Mouse (Mus musculus) cerebellum, adult 11 months (tissue): Measurements from ENCODE around the gene Olfr639.
"Not testable (repeated sequence)": the region's sequence is repeated elsewhere in the genome, so short reads cannot be mapped to it uniquely, and the experiment has no call there.

Experiments used
- DNase-seq: peaks from one replicate; pipeline ENCODE4 v3.0.0; 2022

The Olfr639 gene

GRCm38 (mm10) chr7:104017203-104017602 is at the start of gene Olfr639:
TSS of gene Olfr639 (minus strand) at chr7:104017303.
- DNase-seq: no peak

- DNase-seq: no peak
These were observed 44.2 kb upstream of the Olfr639 start, which contains the start of gene 4930516K23Rik for GRCm38 (mm10) chr7:104061345-104061744. TSS of gene 4930516K23Rik (minus strand) at chr7:104061445.

GRCm38 (mm10) chr7:104059215-104059614 is 42.1 kb upstream of the Olfr639 start:
- DNase-seq: no peak

- DNase-seq: no peak
These were observed 35.5 kb upstream of the Olfr639 start, which contains the start of gene Olfr642 for GRCm38 (mm10) chr7:104052566-104052965. TSS of gene Olfr642 (minus strand) at chr7:104052666.

GRCm38 (mm10) chr7:104050745-104051144 is 33.6 kb upstream of the Olfr639 start:
- DNase-seq: no peak

GRCm38 (mm10) chr7:104035145-104035544 is 18.0 kb upstream of the Olfr639 start, which contains the start of gene Olfr641:
TSS of gene Olfr641 (plus strand) at chr7:104035445.
- DNase-seq: no peak

GRCm38 (mm10) chr7:104026978-104027377 is 9.9 kb upstream of the Olfr639 start:
- DNase-seq: no peak

GRCm38 (mm10) chr7:104025473-104025872 is 8.4 kb upstream of the Olfr639 start, which contains the start of gene Olfr640:
TSS of gene Olfr640 (minus strand) at chr7:104025573.
- no peak for DNase-seq

GRCm38 (mm10) chr7:104021651-104022050 is 4.5 kb upstream of the Olfr639 start:
- no peak for DNase-seq

- no peak for DNase-seq
These were observed 1.9 kb upstream of the Olfr639 start for GRCm38 (mm10) chr7:104018953-104019352.

- no peak for DNase-seq
These were observed 18.0 kb downstream of the Olfr639 start for GRCm38 (mm10) chr7:103999124-103999523.

GRCm38 (mm10) chr7:103998446-103998845 is 18.7 kb downstream of the Olfr639 start, which contains the start of gene Olfr638:
TSS of gene Olfr638 (plus strand) at chr7:103998746.
- no peak for DNase-seq

GRCm38 (mm10) chr7:103971782-103972181 is 45.3 kb downstream of the Olfr639 start:
- DNase-seq: no peak

GRCm38 (mm10) chr7:103970852-103971251 is 46.3 kb downstream of the Olfr639 start, which contains the start of gene Olfr635:
TSS of gene Olfr635 (plus strand) at chr7:103971152.
- no peak for DNase-seq

GRCm38 (mm10) chr7:103966873-103967272 is 50.2 kb downstream of the Olfr639 start:
- not testable (repeated sequence) for DNase-seq
